Mouse (Mus musculus) forebrain, postnatal 0 days (tissue): ENCODE results near the gene Lmx1b. TPM values are rescaled to one million over a fixed set of nuclear protein-coding genes. Genes with fewer than 3 reads are reported as not detected.

ENCODE experiments used
- ATAC-seq: fragments of 200-750 bp; cut with Nextera tagmentation; 2 replicates; pipeline ENCODE4 v1.8.0; 2017; ENCODE audit warnings: mild to moderate bottlenecking, moderate library complexity
- DNase-seq: peaks from one replicate; pipeline ENCODE4 v3.0.0-alpha.2; 2015
- H3K27ac ChIP-seq: fragments of 300-500 bp; sonication (generic); 2 replicates; pipeline ENCODE4 v1.5.1; 2014; ENCODE audit warnings: low read depth, mild to moderate bottlenecking, antibody characterized with exemption, low read length, moderate library complexity, mixed read lengths
- H3K27me3 ChIP-seq: fragments of 300-500 bp; sonication (generic); 2 replicates; pipeline ENCODE4 v1.6.1; 2014; ENCODE audit warnings: mild to moderate bottlenecking, low read length, mixed read lengths; ENCODE audit not compliant: insufficient read depth
- H3K36me3 ChIP-seq: fragments of 300-500 bp; sonication (generic); 2 replicates; pipeline ENCODE4 v1.6.1; 2014; ENCODE audit warnings: mild to moderate bottlenecking, moderate library complexity; ENCODE audit not compliant: insufficient read depth
- H3K4me1 ChIP-seq: fragments of 300-500 bp; sonication (generic); 2 replicates; pipeline ENCODE4 v1.6.1; 2014; ENCODE audit warnings: antibody characterized with exemption; ENCODE audit not compliant: insufficient read depth
- H3K4me2 ChIP-seq: fragments of 300-500 bp; sonication (generic); 2 replicates; pipeline ENCODE4 v1.6.1; 2014; ENCODE audit warnings: low read depth, mild to moderate bottlenecking, moderate library complexity
- H3K4me3 ChIP-seq: fragments of 300-500 bp; sonication (generic); 2 replicates; pipeline ENCODE4 v1.5.1; 2014; ENCODE audit warnings: low read depth, low read length, mixed read lengths
- H3K9ac ChIP-seq: fragments of 300-500 bp; sonication (generic); 2 replicates; pipeline ENCODE4 v1.6.1; 2014; ENCODE audit warnings: mild to moderate bottlenecking
- H3K9me3 ChIP-seq: fragments of 300-500 bp; sonication (generic); 2 replicates; pipeline ENCODE4 v1.6.1; 2016; ENCODE audit warnings: low read length
- CTCF ChIP-seq: sonication (generic); IDR thresholded peaks from 2 replicates; pipeline ENCODE4 v1.5.1; 2016; ENCODE audit warnings: antibody characterized with exemption, control low read depth, low read depth
- WGBS: fragments of 180-500 bp; shearing (Covaris S2); extraction: QIAGEN DNeasy Blood & Tissue Kit; methylation state at CpG from one replicate; pipeline ENCODE4 v1.1.7; 2014; 5-methylcytosine and 5-hydroxymethylcytosine counted together
- polyA plus RNA-seq: library from polyadenylated mRNA; unstranded; fragments of >200 nt; fragmentation: Nextera tagmentation; extraction: Ambion mirVana; gene quantifications from 2 replicates; pipeline ENCODE4 v1.2.1, GENCODE M21; 2015
- total RNA-seq: library from RNA; depleted of rRNA; stranded (reverse); fragments of >200 nt; gene quantifications from 2 replicates; pipeline ENCODE4 v1.2.3, GENCODE M21; 2014; rRNA removed

Gene Lmx1b
- total and polyA plus RNA-seq, 2 experiments from 2014 or later: 0.24 to 2.0 TPM

- Histone ChIP-seq H3K4me3 (no peak overlapping the region), H3K27me3 (no peaks in the 10 kb centered on the region), H3K27ac (no peak overlapping the region), H3K4me1 (no peaks in the 10 kb centered on the region), H3K4me2 (no peak overlapping the region), H3K36me3 (no peaks in the 10 kb centered on the region), H3K9me3 (0 out of 2 replicates have a peak, but pooled peaks cover 11% of the 10 kb centered on the region), H3K9ac (no peak overlapping the region)
- 66% methylated on average over 5 of the region's 5 CpGs for WGBS
- TF ChIP-seq CTCF: no peak
- ATAC-seq (no peak), DNase-seq (no peak)
These were observed 114.8 kb downstream of the Lmx1b start for GRCm38 (mm10) chr2:33525274-33526055.

- no peaks in the 10 kb centered on the region for H3K27me3 ChIP-seq
- H3K4me1 ChIP-seq: no peaks in the 10 kb centered on the region
- WGBS: 75% methylated on average over 19 of the region's 19 CpGs
- no peak overlapping the region for H3K27ac ChIP-seq
- no peaks in the 10 kb centered on the region for H3K36me3 ChIP-seq
- no peak for TF ChIP-seq CTCF
- DNase-seq (no peak), ATAC-seq (no peak)
- H3K9ac ChIP-seq: no peak overlapping the region
- no peak overlapping the region for H3K4me3 ChIP-seq
- H3K9me3 ChIP-seq: no peaks in the 10 kb centered on the region
- no peak overlapping the region for H3K4me2 ChIP-seq
These were observed 124.5 kb downstream of the Lmx1b start for GRCm38 (mm10) chr2:33515856-33516255.

- 90% methylated on average over 8 of the region's 8 CpGs for WGBS
- Histone ChIP-seq H3K4me2 (no peak overlapping the region), H3K4me3 (no peak overlapping the region), H3K27ac (no peak overlapping the region), H3K9me3 (no peaks in the 10 kb centered on the region), H3K4me1 (no peaks in the 10 kb centered on the region), H3K9ac (no peak overlapping the region), H3K36me3 (no peaks in the 10 kb centered on the region), H3K27me3 (no peaks in the 10 kb centered on the region)
- no peak for TF ChIP-seq CTCF
- DNase-seq (no peak), ATAC-seq (no peak)
These were observed 124.9 kb downstream of the Lmx1b start for GRCm38 (mm10) chr2:33515431-33515830.

Other genes with a start within 250 kb of the Lmx1b start
- 20.9 and 24.1 TPM in 2 replicates for gene Zbtb34, start 209.2 kb downstream of the Lmx1b start, total RNA-seq
- gene Zbtb34, start 209.2 kb downstream of the Lmx1b start, polyA plus RNA-seq: 3.7 and 4.5 TPM in 2 replicates
- 32.2 and 46.5 TPM in 2 replicates for gene Zbtb43, start 172.0 kb downstream of the Lmx1b start, total RNA-seq
- 19.2 and 24.4 TPM in 2 replicates for gene Zbtb43, start 172.0 kb downstream of the Lmx1b start, polyA plus RNA-seq
- gene Mvb12b, start 247.4 kb upstream of the Lmx1b start, total RNA-seq: 107 and 141 TPM in 2 replicates
- gene Mvb12b, start 247.4 kb upstream of the Lmx1b start, polyA plus RNA-seq: 72.0 and 82.8 TPM in 2 replicates